Mouse (Mus musculus): Measurements from ENCODE around the gene Ccdc96. TPM values are rescaled to one million over a fixed set of nuclear protein-coding genes. Genes with fewer than 3 reads are reported as not detected.

The Ccdc96 gene
- polyA plus RNA-seq, 1 experiment from 2014 or later = 0.49 TPM

- Histone ChIP-seq H3K27ac (no peak overlapping the region), H3K9ac (no peak overlapping the region), H3K9me3 (no peaks in the 10 kb centered on the region), H3K4me1 (peaks cover under 1% of the 10 kb centered on the region; the same call in 1 of the 2 replicates), H3K4me2 (no peak overlapping the region), H3K4me3 (no peak overlapping the region), H3K36me3 (no peaks in the 10 kb centered on the region), H3K27me3 (no peaks in the 10 kb centered on the region)
- ATAC-seq (ENCODE audit: insufficient number of reproducible peaks, insufficient read depth, low FRiP score, low TSS enrichment, low read depth) = no peak
- 72% methylated on average over 4 of the region's 4 CpGs for WGBS
Measured at GRCm38 (mm10) chr5:36457706-36458105, 26.7 kb upstream of the Ccdc96 start.

- H3K27me3 ChIP-seq = no peaks in the 10 kb centered on the region
- H3K4me1 ChIP-seq = peaks cover 7% of the 10 kb centered on the region
- H3K9me3 ChIP-seq = no peaks in the 10 kb centered on the region
- H3K4me3 ChIP-seq = no peak overlapping the region
- ATAC-seq (ENCODE audit: insufficient number of reproducible peaks, insufficient read depth, low FRiP score, low TSS enrichment, low read depth) = no peak
- no peaks in the 10 kb centered on the region for H3K36me3 ChIP-seq
- H3K9ac ChIP-seq = no peak overlapping the region
- no peak overlapping the region for H3K4me2 ChIP-seq
- no peak overlapping the region for H3K27ac ChIP-seq
- WGBS = 15% methylated on average over 4 of the region's 4 CpGs
Measured at GRCm38 (mm10) chr5:36458926-36459325, 25.5 kb upstream of the Ccdc96 start.

- no peak for ATAC-seq (ENCODE audit: insufficient number of reproducible peaks, insufficient read depth, low FRiP score, low TSS enrichment, low read depth)
- H3K4me2 ChIP-seq = no peak overlapping the region
- H3K36me3 ChIP-seq = no peaks in the 10 kb centered on the region
- no peak overlapping the region for H3K4me3 ChIP-seq
- peaks cover 13% of the 10 kb centered on the region for H3K4me1 ChIP-seq
- H3K9ac ChIP-seq = no peak overlapping the region
- WGBS = 84% methylated on average over 2 of the region's 2 CpGs
- H3K27me3 ChIP-seq = no peaks in the 10 kb centered on the region
- H3K27ac ChIP-seq = no peak overlapping the region
- H3K9me3 ChIP-seq = no peaks in the 10 kb centered on the region
Measured at GRCm38 (mm10) chr5:36460712-36461111, 23.7 kb upstream of the Ccdc96 start.

- H3K36me3 ChIP-seq = no peaks in the 10 kb centered on the region
- H3K4me3 ChIP-seq = no peak overlapping the region
- H3K9me3 ChIP-seq = no peaks in the 10 kb centered on the region
- 68% methylated on average over 2 of the region's 2 CpGs for WGBS
- H3K9ac ChIP-seq = no peak overlapping the region
- H3K27me3 ChIP-seq = no peaks in the 10 kb centered on the region
- H3K4me1 ChIP-seq = peaks cover 19% of the 10 kb centered on the region
- no peak overlapping the region for H3K27ac ChIP-seq
- H3K4me2 ChIP-seq = no peak overlapping the region
- no peak for ATAC-seq (ENCODE audit: insufficient number of reproducible peaks, insufficient read depth, low FRiP score, low TSS enrichment, low read depth)
Measured at GRCm38 (mm10) chr5:36461231-36461630, 23.2 kb upstream of the Ccdc96 start.

GRCm38 (mm10) chr5:36462810-36463209 lies 21.6 kb upstream of the Ccdc96 start:
- ATAC-seq (ENCODE audit: insufficient number of reproducible peaks, insufficient read depth, low FRiP score, low TSS enrichment, low read depth) = no peak
- H3K4me3 ChIP-seq = no peak overlapping the region
- H3K4me2 ChIP-seq = no peak overlapping the region
- peaks cover 21% of the 10 kb centered on the region for H3K4me1 ChIP-seq
- 20% methylated on average over 7 of the region's 7 CpGs for WGBS
- H3K9ac ChIP-seq = no peak overlapping the region
- no peak overlapping the region for H3K27ac ChIP-seq
- H3K36me3 ChIP-seq = 0 out of 2 replicates have a peak, but pooled peaks cover 4% of the 10 kb centered on the region
- H3K27me3 ChIP-seq = no peaks in the 10 kb centered on the region
- no peaks in the 10 kb centered on the region for H3K9me3 ChIP-seq

GRCm38 (mm10) chr5:36463391-36463790 lies 21.0 kb upstream of the Ccdc96 start:
- Histone ChIP-seq H3K9me3 (no peaks in the 10 kb centered on the region), H3K36me3 (0 out of 2 replicates have a peak, but pooled peaks cover 4% of the 10 kb centered on the region), H3K4me2 (no peak overlapping the region), H3K27me3 (no peaks in the 10 kb centered on the region), H3K9ac (no peak overlapping the region), H3K27ac (no peak overlapping the region), H3K4me1 (peaks cover 21% of the 10 kb centered on the region), H3K4me3 (no peak overlapping the region)
- no peak for ATAC-seq (ENCODE audit: insufficient number of reproducible peaks, insufficient read depth, low FRiP score, low TSS enrichment, low read depth)
- WGBS = 34% methylated on average over 5 of the region's 5 CpGs

GRCm38 (mm10) chr5:36464709-36465661 lies 19.4 kb upstream of the Ccdc96 start, which contains the start of gene Grpel1:
Gene Grpel1 (plus strand): TSS chr5:36464998.
- H3K4me1 ChIP-seq = peaks cover 21% of the 10 kb centered on the region
- under 1% methylated on average over 68 of the region's 68 CpGs for WGBS
- peaks cover 12% of the 10 kb centered on the region for H3K36me3 ChIP-seq
- no peaks in the 10 kb centered on the region for H3K9me3 ChIP-seq
- peak; percentile 90 for ATAC-seq (ENCODE audit: insufficient number of reproducible peaks, insufficient read depth, low FRiP score, low TSS enrichment, low read depth)
- H3K4me2 ChIP-seq = peak within 1 kb of the TSS; percentile 98
- peak within 1 kb of the TSS; percentile 99 for H3K4me3 ChIP-seq
- no peak within 1 kb of the TSS; the same call in 1 of the 2 replicates for H3K27ac ChIP-seq
- H3K9ac ChIP-seq = peak within 1 kb of the TSS; percentile 87
- no peaks in the 10 kb centered on the region for H3K27me3 ChIP-seq

- H3K9me3 ChIP-seq = no peaks in the 10 kb centered on the region
- H3K9ac ChIP-seq = peak overlapping the region; percentile 87
- 26% methylated on average over 8 of the region's 8 CpGs for WGBS
- ATAC-seq (ENCODE audit: insufficient number of reproducible peaks, insufficient read depth, low FRiP score, low TSS enrichment, low read depth) = no peak
- peak overlapping the region; percentile 98 for H3K4me2 ChIP-seq
- H3K4me3 ChIP-seq = peak overlapping the region; percentile 99
- peaks cover 21% of the 10 kb centered on the region for H3K4me1 ChIP-seq
- no peaks in the 10 kb centered on the region for H3K27me3 ChIP-seq
- peaks cover 21% of the 10 kb centered on the region for H3K36me3 ChIP-seq
- no peak overlapping the region for H3K27ac ChIP-seq
Measured at GRCm38 (mm10) chr5:36465889-36466288, 18.5 kb upstream of the Ccdc96 start.

GRCm38 (mm10) chr5:36471206-36471605 lies 13.2 kb upstream of the Ccdc96 start:
- 91% methylated on average over 8 of the region's 8 CpGs for WGBS

GRCm38 (mm10) chr5:36472876-36473655 lies 11.3 kb upstream of the Ccdc96 start:
- ATAC-seq (ENCODE audit: insufficient number of reproducible peaks, insufficient read depth, low FRiP score, low TSS enrichment, low read depth) = no peak
- no peaks in the 10 kb centered on the region for H3K9me3 ChIP-seq
- 90% methylated on average over 4 of the region's 4 CpGs for WGBS
- H3K9ac ChIP-seq = no peak overlapping the region
- no peaks in the 10 kb centered on the region for H3K4me1 ChIP-seq
- H3K27ac ChIP-seq = no peak overlapping the region
- H3K4me2 ChIP-seq = no peak overlapping the region
- H3K4me3 ChIP-seq = no peak overlapping the region
- H3K27me3 ChIP-seq = no peaks in the 10 kb centered on the region
- H3K36me3 ChIP-seq = peaks cover 67% of the 10 kb centered on the region

More at GRCm38 (mm10) chr5:36471206-36471605, 13.2 kb upstream of the Ccdc96 start:
- Histone ChIP-seq H3K27ac (no peak overlapping the region), H3K4me1 (peaks cover 3% of the 10 kb centered on the region), H3K36me3 (peaks cover 65% of the 10 kb centered on the region), H3K9ac (no peak overlapping the region), H3K4me2 (no peak overlapping the region), H3K9me3 (no peaks in the 10 kb centered on the region), H3K4me3 (no peak overlapping the region), H3K27me3 (no peaks in the 10 kb centered on the region)
- ATAC-seq (ENCODE audit: insufficient number of reproducible peaks, insufficient read depth, low FRiP score, low TSS enrichment, low read depth) = no peak

GRCm38 (mm10) chr5:36474283-36474682 lies 10.1 kb upstream of the Ccdc96 start:
- H3K4me3 ChIP-seq = no peak overlapping the region
- H3K9ac ChIP-seq = no peak overlapping the region
- 87% methylated on average over 5 of the region's 5 CpGs for WGBS
- no peaks in the 10 kb centered on the region for H3K4me1 ChIP-seq
- no peaks in the 10 kb centered on the region for H3K9me3 ChIP-seq
- H3K27me3 ChIP-seq = no peaks in the 10 kb centered on the region
- no peak for ATAC-seq (ENCODE audit: insufficient number of reproducible peaks, insufficient read depth, low FRiP score, low TSS enrichment, low read depth)
- H3K4me2 ChIP-seq = no peak overlapping the region
- H3K27ac ChIP-seq = no peak overlapping the region
- peaks cover 66% of the 10 kb centered on the region for H3K36me3 ChIP-seq

Data from embryonic facial prominence, embryonic 13.5 days (tissue).